Mouse (Mus musculus): ENCODE data around the gene Prkcg. TPM values are rescaled to one million over a fixed set of nuclear protein-coding genes. Genes with fewer than 3 reads are reported as not detected.
"Not testable (repeated sequence)": the region's sequence is repeated elsewhere in the genome, so short reads cannot be mapped to it uniquely, and the experiment has no call there.

The Prkcg gene
- 100 to 1,000 TPM; 495 to 539 TPM for total RNA-seq (2021)

GRCm38 (mm10) chr7:3288976-3289970 lies at the start of gene Prkcg, which contains the start of gene Myadm:
Gene Prkcg (plus strand): TSS chr7:3289179.
Gene Myadm (plus strand): TSS chr7:3289080.
- peak; percentile 68 to 73 for DNase-seq

GRCm38 (mm10) chr7:3239193-3239592 lies 49.8 kb upstream of the Prkcg start:
- no peak for DNase-seq

DNA sequence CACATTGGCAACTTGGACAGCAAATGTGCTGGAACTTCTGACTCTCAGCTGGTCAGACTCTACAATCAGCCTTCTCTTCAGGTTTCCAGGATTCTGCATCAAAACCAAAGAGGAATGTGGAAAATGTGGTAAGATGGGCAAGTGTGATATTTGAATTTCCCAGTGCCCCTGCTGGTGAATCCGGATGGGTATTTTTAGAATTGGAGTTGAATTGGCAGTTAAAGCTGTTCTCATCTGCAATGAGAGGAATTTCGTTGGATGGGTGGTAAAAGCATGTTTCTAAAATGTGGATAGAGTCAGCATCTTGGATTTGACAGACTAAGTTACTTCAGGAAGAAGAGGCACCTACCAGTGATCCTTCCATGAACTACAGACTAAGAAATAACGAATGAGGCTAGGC lies 28.3 kb upstream of the Prkcg start:
- no peak for DNase-seq

DNA sequence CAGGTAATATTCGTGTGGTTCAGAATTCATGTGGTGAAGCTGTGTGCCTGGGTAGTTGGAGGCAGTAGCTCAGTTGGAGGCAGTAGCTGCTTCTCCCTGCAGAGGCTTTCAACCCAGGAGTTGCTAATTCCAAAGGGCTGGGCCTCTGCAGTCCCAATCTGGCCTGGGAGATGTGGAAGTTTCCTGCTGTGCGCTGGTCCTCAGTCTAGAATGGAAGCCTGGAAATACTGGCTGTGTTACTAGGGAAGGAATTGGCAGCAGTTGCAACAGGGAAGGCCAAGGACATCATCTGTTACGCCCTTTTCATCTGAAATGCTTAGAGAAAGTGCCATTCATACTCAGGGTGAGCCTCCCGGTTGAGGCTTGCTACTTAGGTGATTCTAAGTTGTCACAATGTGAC lies 27.5 kb upstream of the Prkcg start:
- no peak for DNase-seq

DNA sequence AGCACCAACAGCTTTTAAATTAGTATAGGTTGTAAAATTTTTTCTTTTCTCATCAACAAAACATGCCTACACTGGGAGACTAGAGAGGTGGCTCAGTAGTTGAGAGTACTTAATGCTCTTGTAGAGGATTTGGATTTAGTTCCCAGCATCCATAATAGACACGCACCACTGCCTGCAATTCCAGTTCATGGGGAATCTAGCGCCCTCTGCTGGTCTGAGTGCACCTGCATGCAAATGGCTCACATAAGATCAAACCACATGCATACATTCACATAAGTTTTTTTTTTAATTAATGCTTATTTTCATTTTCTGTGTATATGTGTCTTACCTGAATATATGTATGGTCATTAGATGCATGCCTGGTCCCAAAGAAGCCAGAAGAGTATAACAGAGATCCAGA lies 26.2 kb upstream of the Prkcg start:
- no peak for DNase-seq

DNA sequence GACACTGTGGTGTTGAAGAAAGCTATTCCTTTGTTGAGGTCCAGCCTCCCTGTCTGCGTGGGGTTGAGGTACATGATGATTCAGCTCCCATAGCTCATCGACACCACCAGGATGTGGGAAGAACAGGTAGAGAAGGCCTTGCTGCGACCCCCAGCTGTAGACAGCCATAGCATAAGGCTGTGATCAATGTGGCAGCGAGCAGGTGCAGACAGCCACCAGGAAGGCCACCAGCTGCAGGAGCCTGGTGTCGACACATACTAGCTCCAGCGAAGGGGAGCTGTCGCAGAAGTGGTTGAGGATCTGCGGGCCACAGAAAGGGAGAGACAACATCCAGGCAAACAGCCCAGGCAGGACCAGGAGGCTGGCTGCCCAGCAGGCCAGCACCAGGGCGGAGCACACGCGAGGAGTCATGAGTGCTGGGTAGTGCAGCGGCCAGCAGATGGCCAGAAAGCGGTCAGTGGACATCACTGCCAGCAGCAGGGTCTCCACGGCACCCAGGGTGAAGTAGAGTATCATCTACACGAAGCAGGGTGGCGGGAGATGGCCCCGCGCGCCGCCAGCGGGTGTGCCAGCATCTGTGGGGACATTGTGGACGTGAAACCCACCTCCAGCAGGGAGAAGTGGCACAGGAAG lies 24.5 kb upstream of the Prkcg start:
- no peak for DNase-seq

DNA sequence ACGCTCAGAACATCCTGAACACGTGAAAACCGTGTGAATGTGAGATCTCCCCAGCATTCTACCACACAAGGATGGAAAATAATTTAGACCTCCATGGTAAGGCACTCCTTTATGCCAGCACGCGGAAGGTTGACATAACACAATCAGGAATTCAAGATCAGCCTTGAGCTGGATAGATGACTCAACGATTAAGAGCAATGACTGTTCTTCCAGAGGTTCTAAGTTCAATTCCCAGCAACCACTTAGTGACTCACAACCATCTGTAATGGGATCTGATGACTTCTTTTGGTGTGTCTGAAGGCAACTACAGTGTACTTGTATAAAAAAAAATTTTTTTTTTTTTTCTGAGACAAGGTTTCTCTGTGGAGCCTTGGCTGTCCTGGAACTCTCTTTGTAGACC lies 23.7 kb upstream of the Prkcg start:
- DNase-seq, result no peak

GRCm38 (mm10) chr7:3267261-3267660 lies 21.7 kb upstream of the Prkcg start:
- no peak for DNase-seq

DNA sequence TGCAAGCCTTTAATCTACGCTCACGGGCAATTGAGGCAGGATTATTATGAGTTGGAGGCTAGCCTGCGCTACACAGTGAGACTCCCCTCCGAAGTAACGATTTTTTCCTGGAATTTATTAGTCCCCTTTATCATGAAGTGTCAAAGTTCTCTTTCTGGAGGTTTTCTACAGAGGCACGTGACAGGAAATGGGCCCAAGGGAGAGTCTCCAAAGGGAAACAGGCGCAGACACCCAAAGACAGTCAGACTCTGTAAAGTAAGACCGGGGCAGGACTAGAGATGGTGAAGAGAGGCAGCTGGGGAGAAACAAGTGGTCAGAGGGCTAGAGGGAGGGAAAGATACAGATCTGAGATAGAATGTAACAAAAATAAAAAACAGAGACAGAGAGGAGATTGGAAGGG lies 21.1 kb upstream of the Prkcg start:
- DNase-seq, result no peak

DNA sequence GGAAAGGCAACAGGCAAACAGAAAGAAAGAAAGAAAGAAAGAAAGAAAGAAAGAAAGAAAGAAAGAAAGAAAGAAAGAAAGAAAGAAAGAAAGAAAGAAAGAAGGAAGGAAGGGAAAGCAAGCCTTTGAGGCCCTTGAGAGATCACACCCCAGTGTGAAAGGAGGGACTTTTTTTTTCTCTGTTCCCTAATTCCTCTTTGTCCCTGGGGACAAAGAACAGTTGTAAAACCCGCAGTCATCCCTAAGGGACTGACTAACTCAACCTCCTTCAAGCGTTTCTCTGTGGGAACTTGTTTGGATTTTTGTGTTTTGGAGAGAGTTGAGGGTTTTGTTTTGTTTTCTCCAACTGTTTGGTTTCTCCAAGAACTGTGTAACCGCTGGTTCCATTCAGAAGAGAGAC lies 20.7 kb upstream of the Prkcg start:
- DNase-seq, result no peak

DNA sequence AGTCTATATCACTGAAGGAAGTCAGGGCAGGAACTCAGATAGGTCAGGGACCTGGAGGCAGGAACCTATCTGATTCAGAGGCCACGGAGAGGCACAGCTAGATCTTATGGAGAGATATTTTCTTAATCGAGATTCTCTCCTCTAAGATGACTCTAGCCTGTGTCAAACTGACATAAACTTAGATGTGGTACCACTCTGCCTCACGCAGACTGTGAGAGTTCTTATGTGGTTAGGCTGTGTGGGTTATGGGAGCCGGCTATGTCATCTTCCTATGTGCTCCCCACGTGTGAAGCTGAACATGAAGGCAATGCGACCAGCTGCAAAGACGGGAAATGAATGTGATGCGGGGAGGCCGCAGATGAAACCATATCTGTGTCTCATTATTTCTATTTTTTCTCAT lies 16.8 kb upstream of the Prkcg start:
- DNase-seq, result no peak

DNA sequence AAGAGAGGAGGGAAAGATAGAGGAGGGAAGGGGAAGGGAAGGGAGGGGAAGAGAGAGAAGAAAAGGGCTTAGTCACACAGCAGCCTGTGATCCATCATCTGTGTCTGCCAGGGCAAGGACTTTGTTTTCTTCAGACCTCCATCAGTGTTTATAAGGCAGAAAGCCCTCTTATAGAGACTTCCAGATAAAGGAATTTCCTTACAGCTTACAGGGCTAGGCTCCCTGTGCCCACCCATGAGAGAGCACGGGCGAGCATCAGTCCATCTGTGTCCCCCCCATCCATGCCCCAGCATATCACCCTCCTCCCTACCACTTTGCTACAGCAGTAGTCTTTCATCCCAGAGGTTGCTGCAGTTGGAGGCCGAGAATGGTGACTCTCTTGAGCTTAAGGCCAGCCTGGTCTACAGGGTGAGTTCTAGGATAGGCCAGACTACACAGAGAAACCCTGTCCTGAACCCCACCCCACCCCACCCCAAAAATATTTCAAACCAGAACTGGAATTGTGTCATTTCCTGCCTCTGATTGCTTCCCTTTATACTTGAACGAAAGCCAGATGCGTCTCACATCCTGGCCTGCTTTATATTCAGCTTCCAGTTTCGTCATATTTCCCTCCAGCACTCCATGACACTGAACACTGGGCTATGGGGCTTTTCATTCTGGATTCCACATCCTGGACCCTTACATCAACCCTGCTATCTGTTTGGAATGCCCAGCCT lies 13.4 kb upstream of the Prkcg start:
- DNase-seq, result no peak

- DNase-seq, result not testable (repeated sequence)
Observed at GRCm38 (mm10) chr7:3276781-3277180, 12.2 kb upstream of the Prkcg start.

DNA sequence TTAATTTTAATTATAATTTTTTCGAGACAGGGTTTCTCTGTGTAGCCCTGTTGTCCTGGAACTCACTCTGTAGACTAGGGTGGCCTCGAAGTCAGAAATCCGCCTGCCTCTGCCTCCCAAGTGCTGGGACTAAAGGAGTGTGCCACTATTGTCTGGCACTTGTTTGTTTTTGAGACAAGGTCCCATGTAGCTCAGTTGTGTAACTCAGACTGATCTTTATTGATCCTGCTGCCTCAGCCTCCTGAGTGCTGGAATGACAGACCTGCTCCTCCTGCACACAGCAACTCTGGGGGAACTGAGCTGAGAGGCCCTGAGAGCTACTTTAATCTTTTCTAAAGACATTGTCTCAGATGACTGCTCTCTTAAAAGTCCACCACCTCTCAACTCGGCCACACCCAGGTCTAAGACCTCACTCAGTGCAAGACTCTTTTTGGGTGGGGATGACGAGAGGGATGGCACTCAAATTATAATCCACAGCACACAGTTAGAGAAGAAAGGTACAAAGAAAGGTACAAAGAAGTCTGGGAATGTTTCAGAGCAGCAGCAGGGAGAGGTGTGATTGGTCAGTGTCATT lies 8.8 kb upstream of the Prkcg start:
- DNase-seq, result no peak

DNA sequence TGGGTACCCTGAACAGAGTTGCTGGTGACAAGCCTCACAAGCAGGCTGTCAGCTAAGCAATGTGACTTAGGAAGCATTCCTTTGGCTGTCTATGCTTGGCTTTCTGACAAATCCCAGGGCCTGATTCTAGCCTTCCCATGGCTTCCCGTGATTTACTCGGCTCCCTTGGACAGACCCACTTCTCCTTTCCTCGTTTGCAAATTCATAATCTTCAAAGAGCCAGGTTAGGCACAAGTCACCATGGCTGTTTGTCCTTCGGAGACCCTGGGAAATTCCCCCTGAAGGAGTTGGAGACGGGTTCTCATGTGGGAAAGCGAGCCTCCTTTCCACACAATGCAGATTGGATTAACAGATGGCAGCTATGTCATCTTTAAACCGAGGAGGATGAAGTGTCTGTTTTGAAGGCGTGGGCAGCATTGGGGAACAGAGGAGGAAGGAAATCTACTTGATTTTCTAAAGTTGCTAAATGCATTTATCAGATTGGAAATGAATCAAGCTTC lies 8.3 kb upstream of the Prkcg start:
- peak in 1 of 2 experiments; percentile 41 for DNase-seq

DNA sequence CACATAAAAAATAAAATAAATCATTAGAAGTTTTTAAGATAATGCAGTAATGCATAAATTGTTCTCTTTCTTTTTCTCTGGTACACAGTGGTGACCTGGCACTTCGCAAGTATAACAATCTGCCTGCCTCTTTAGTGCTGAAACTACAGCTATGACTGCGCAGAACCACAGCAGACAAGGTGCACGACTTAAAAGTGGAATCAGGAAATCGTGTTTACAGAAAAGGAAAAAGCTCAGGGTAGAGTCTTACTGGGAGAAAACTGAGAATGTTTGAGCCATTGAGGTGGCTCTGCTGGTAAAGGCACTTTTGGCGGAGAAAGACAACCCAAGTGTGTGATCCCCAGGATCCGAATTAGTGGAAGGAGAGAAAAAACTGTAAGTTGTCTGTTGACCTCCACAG lies 7.2 kb upstream of the Prkcg start:
- DNase-seq, result no peak

DNA sequence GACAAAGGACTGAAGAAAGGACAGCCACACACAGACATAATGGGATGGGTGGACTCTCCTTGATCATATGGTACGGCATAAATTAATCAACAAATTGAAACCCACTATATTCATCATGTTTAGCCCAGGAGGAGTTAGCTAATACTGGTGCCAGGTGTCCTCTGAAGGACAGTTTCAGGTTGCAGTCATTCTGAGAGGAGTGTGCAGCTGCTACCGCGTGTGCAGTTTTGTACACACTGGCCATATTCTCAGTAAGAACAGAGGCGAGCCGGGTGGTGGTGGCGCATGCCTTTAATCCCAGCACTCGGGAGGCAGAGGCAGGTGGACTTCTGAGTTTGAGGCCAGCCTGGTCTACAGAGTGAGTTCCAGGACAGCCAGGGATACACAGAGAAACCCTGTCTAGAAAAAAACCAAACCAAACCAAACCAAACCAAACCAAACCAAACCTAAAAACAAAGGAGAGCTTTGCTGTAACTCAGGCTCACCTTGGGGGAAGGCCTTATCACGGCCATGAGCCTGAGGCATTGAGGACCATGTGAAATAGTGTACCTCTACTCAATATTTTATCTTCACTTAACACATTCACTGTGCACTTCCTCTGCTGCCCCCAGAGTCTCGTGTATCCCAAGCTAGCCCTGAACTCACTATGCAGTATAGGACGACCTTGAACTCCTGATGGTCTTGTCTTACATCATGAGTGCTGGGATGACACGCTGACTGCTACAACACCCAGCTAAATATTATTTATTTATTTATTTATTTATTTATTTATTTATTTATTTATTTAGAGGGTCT lies 5.7 kb upstream of the Prkcg start:
- no peak for DNase-seq

DNA sequence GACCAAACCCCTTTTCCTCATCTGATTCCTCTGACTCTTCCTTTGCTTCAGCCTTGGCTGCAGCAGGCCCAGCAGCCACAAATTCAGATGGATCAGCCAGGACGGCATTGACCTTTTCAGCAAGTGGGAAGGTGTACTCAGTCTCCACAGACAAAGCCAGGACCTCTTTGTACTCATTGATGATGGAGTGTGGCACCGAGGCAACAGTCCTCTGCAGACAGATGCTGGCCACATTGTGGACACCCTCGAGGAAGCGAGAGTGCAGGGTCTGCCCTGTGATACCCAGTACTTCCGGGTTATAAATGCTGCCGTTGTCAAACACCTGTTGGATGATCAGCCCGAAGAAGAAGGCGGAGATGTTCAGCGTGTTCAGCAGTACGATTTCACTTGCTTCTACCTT lies 4.4 kb upstream of the Prkcg start:
- DNase-seq, result no peak

- no peak for DNase-seq
Observed at GRCm38 (mm10) chr7:3286036-3286435, 2.9 kb upstream of the Prkcg start.

DNA sequence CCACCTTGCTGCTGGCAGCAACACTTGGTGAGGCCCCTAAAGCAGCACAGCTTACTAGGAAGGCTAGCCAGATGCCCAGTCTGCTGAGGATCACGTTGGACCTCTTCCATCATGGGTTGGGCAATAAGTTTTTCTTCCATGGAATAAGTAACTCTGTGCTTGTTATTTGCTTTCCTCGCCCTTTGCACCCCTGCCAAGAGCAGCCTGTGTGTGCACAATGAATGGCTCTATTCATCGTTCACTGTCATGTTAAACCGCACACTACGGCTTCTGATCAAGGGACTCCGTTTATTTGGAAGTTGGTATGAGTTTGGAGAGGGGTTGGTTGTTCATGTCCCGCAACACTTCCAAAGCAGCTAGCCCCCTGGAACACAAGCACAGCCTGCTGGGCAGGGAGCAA lies 1.8 kb upstream of the Prkcg start:
- DNase-seq, result no peak

DNA sequence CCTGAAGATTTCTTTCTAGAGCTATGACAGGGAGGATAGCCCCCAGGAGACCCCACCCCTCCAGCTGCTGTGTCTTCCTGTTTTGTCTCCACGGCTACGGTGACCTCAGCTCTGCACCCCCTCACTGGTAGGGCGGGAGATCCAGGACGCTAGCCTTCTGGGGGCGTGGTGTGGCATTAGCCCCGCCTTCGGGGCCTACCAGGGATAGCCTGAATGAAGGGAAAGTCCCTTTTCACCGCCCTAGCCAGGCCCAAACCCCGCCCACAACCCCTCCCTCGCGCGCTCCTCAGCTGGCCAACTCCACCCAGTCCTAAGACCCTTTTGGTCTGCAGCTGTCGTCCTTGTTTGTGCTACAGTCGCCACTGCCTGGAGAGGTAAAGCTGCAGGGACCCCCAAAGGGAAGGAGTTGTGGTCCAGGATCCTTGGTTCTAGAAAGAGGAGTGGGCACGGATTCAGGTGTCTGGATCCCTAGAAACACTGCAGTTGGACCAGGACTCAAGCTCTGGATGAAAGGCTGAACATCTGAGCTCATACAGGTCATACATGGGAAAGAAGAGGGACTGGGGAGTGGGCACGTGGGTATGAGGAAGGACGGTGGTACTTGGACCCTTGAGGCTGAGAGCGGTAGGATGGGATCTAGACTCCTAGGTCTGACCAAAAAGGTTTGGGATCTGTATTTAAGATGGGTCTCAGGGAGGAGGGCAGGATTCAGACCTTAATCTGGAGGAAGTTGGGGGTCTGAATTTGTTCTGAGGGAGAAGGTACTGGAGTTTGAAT lies 1.5 kb downstream of the Prkcg start:
- DNase-seq, result peak; percentile 82 to 85
